Mouse (Mus musculus) C2C12 (cell line): ENCODE measurements around the gene Zfp988.
"Not testable (repeated sequence)": the region's sequence is repeated elsewhere in the genome, so short reads cannot be mapped to it uniquely, and the experiment has no call there.

Experiments used
- CTCF ChIP-seq: IDR thresholded peaks from one replicate; pipeline ENCODE4 v1.5.1; 2011; ENCODE audit not compliant: control insufficient read depth, insufficient read depth, insufficient read length
- MAX ChIP-seq: IDR thresholded peaks from one replicate; pipeline ENCODE4 v1.6.1; 2011; ENCODE audit warnings: mild to moderate bottlenecking, control low read depth
- MYOD1 ChIP-seq: IDR thresholded peaks from one replicate; pipeline ENCODE4 v1.6.1; 2011; ENCODE audit warnings: low read depth; ENCODE audit not compliant: control insufficient read depth, insufficient read length

DNA sequence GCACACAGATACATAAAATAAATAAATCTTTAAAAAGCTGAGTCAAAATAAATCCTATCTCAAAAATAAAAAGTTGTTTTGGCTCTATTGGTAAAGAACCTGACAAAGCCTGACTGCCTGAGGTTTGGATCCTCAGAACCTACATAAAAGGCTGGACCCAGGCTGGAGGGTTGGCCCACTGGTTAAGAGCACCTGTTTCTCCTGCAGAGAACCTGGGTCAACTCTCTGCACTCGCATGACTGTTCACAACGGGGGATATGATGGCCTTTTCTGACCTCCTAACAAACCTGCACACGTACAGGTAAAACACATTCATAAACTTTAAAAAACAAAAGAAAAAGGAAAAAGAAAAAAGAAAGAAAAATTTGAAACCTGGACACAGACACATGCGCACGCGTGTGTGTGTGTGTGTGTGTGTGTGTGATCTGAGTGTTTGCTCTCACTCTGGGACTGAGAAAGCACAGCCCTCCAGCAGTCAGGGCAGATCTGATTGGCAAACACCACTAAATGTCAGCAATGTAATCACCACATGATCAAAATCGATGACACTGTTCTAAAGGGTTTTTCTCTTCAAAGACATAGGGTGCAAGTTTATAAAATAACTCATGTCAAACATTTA is 34.2 kb downstream of the Zfp988 start:
- TF ChIP-seq MYOD1, CTCF, MAX: not testable (repeated sequence)
